In genomic region chr16:77500413-77500812, GRCm38 (mm10) we compare ENCODE assay signal across 9 mouse cellular contexts.
DNase-seq lines count a peak whose midpoint lies in the region; ATAC-seq and TF ChIP-seq lines count a peak whose summit lies in the region.
"Had no signal": no experiment of that assay in that cellular context is flagged by ENCODE, and none has a peak within 500 bp of the region (broad histone marks: within the 10 kb centered on the region; RNA-seq: fewer than 3 reads in every experiment).

No protein-coding gene starts in this region.

- peak overlapping the region; percentile 87; the same call in 1 of the 2 replicates for H3K27ac ChIP-seq in kidney, adult 2 months (ENCODE audit: insufficient read depth, low read depth, low read length)
- peak overlapping the region; percentile 82 for H3K27ac ChIP-seq in embryonic facial prominence, embryonic 10.5 days (replicated peaks)
- peak overlapping the region; percentile 95 for H3K27ac ChIP-seq in heart, postnatal 0 days (ENCODE audit: low read depth)
- peak overlapping the region; percentile 89 for H3K27ac ChIP-seq in limb, embryonic 13.5 days
- peak overlapping the region; percentile 90 for H3K27ac ChIP-seq in neural tube, embryonic 13.5 days (replicated peaks)

- H3K4me3 ChIP-seq in kidney, adult 2 months (ENCODE audit: insufficient read depth, low read depth, low read length), result peak overlapping the region; percentile 47
- peak overlapping the region; percentile 37 for H3K4me3 ChIP-seq in embryonic facial prominence, embryonic 10.5 days
- H3K4me3 ChIP-seq in heart, postnatal 0 days (ENCODE audit: low read depth, low read length), result peak overlapping the region; percentile 67
- peak overlapping the region; percentile 37 for H3K4me3 ChIP-seq in limb, embryonic 13.5 days
- H3K4me3 ChIP-seq in neural tube, embryonic 13.5 days, result peak overlapping the region; percentile 35

- peak overlapping the region; percentile 71 for H3K4me2 ChIP-seq in heart, postnatal 0 days (ENCODE audit: low read depth, low read length)
- peak overlapping the region; percentile 63 for H3K4me2 ChIP-seq in limb, embryonic 13.5 days (replicated peaks)
- peak overlapping the region; percentile 49 for H3K4me2 ChIP-seq in neural tube, embryonic 13.5 days

- no peaks in the 10 kb centered on the region for H3K27me3 ChIP-seq in kidney, adult 2 months (replicated peaks; ENCODE audit: control insufficient read depth, insufficient read depth, low read length)
- H3K27me3 ChIP-seq in embryonic facial prominence, embryonic 10.5 days (replicated peaks; ENCODE audit: low read depth, poor library complexity, severe bottlenecking), result no peaks in the 10 kb centered on the region
- no peaks in the 10 kb centered on the region for H3K27me3 ChIP-seq in heart, postnatal 0 days (ENCODE audit: control insufficient read depth, insufficient read depth, low read length)
- no peaks in the 10 kb centered on the region for H3K27me3 ChIP-seq in limb, embryonic 13.5 days
- H3K27me3 ChIP-seq in neural tube, embryonic 13.5 days, result no peaks in the 10 kb centered on the region

- peak; percentile 40 for DNase-seq in kidney, adult 2 months
- no peak for DNase-seq in kidney, adult 8-10 months
- peak; percentile 19 for DNase-seq in embryonic facial prominence, embryonic 10.5 days (ENCODE audit: low spot score)
- peak; percentile 91 for DNase-seq in heart, postnatal 0 days (ENCODE audit: low spot score)
- DNase-seq in urinary bladder, postnatal 4 days (ENCODE audit: low spot score in 2 of 2), result no peak
- DNase-seq in urinary bladder, postnatal 25 days (ENCODE audit: low spot score), result no peak

- no peak for TF ChIP-seq EP300 in heart, postnatal 0 days (IDR thresholded peaks at IDR 0.05; ENCODE audit: low read depth)

- WGBS in kidney, adult 2 months, result 48% methylated on average over 6 of the region's 6 CpGs
- WGBS in embryonic facial prominence, embryonic 10.5 days, result 68% methylated on average over 6 of the region's 6 CpGs
- WGBS in heart, postnatal 0 days, result 5% methylated on average over 6 of the region's 6 CpGs
- 35% methylated on average over 6 of the region's 6 CpGs for WGBS in limb, embryonic 13.5 days
- 30% methylated on average over 6 of the region's 6 CpGs for WGBS in neural tube, embryonic 13.5 days

- H3K4me1 ChIP-seq in kidney, adult 2 months (ENCODE audit: control insufficient read depth, insufficient read depth, low read length), result no peaks in the 10 kb centered on the region
- peaks cover 15% of the 10 kb centered on the region for H3K4me1 ChIP-seq in embryonic facial prominence, embryonic 10.5 days
- H3K4me1 ChIP-seq in heart, postnatal 0 days (ENCODE audit: control insufficient read depth, insufficient read depth), result peaks cover 10% of the 10 kb centered on the region
- peaks cover 23% of the 10 kb centered on the region for H3K4me1 ChIP-seq in limb, embryonic 13.5 days
- H3K4me1 ChIP-seq in neural tube, embryonic 13.5 days (replicated peaks), result peaks cover 35% of the 10 kb centered on the region

- H3K9ac ChIP-seq in heart, postnatal 0 days (replicated peaks; ENCODE audit: low read depth, low read length), result peak overlapping the region; percentile 77
- H3K9ac ChIP-seq in limb, embryonic 13.5 days, result peak overlapping the region; percentile 57; the same call in 1 of the 2 replicates
- H3K9ac ChIP-seq in neural tube, embryonic 13.5 days, result peak overlapping the region; percentile 64

- no peak for TF ChIP-seq POLR2A in kidney, adult 2 months (IDR thresholded peaks at IDR 0.05; ENCODE audit: low read depth, low read length)

- no peaks in the 10 kb centered on the region for H3K36me3 ChIP-seq in kidney, adult 2 months (ENCODE audit: control insufficient read depth, insufficient read depth, low read length)
- peaks cover 4% of the 10 kb centered on the region for H3K36me3 ChIP-seq in embryonic facial prominence, embryonic 10.5 days (replicated peaks)
- H3K36me3 ChIP-seq in heart, postnatal 0 days (replicated peaks; ENCODE audit: control insufficient read depth, insufficient read depth, low read length), result peaks cover 4% of the 10 kb centered on the region; the same call in 1 of the 2 replicates
- no peaks in the 10 kb centered on the region; the same call in 1 of the 2 replicates for H3K36me3 ChIP-seq in limb, embryonic 13.5 days
- H3K36me3 ChIP-seq in neural tube, embryonic 13.5 days, result no peaks in the 10 kb centered on the region
- H3K36me3 ChIP-seq: G1E had no signal

- no peaks in the 10 kb centered on the region for H3K9me3 ChIP-seq in embryonic facial prominence, embryonic 10.5 days
- H3K9me3 ChIP-seq in heart, postnatal 0 days (replicated peaks; ENCODE audit: control insufficient read depth, low read length), result no peaks in the 10 kb centered on the region
- H3K9me3 ChIP-seq in limb, embryonic 13.5 days, result no peaks in the 10 kb centered on the region
- no peaks in the 10 kb centered on the region for H3K9me3 ChIP-seq in neural tube, embryonic 13.5 days
- H3K9me3 ChIP-seq: G1E had no signal

- ATAC-seq in heart, postnatal 0 days (ENCODE audit: insufficient read depth, low read depth), result peak; percentile 95
- no peak; the same call in 1 of the 2 replicates for ATAC-seq in limb, embryonic 13.5 days (ENCODE audit: low FRiP score, low read depth)
- ATAC-seq in neural tube, embryonic 13.5 days (ENCODE audit: low read depth), result peak; percentile 58

- TF ChIP-seq CTCF in kidney, adult 2 months (conservative IDR thresholded peaks at IDR 0.05; ENCODE audit: insufficient read depth, insufficient read length, low read depth, low read length), result no peak
- TF ChIP-seq CTCF in heart, postnatal 0 days (IDR thresholded peaks at IDR 0.05; ENCODE audit: low read depth), result no peak

Comparison
In these comparisons a context has a peak if more than half of its experiments do, and no peak if none do; other contexts are left out.
1. DNase-seq: peak in kidney, adult 2 months (single experiment), embryonic facial prominence, embryonic 10.5 days (single experiment) and heart, postnatal 0 days (single experiment); none in kidney, adult 8-10 months (0 of 2), urinary bladder, postnatal 4 days (0 of 2) and urinary bladder, postnatal 25 days (single experiment).
2. Peak in every context shown above with its lines, with median percentiles within 50 percentile points of each other: H3K27ac ChIP-seq, H3K4me3 ChIP-seq, H3K4me2 ChIP-seq and H3K9ac ChIP-seq.